17 mouse cellular contexts compared by ENCODE assay signal in genomic region chr1:74029669-74030068, GRCm38 (mm10).
DNase-seq lines count a peak whose midpoint lies in the region; ATAC-seq and TF ChIP-seq lines count a peak whose summit lies in the region.
"Had no signal": no experiment of that assay in that cellular context is flagged by ENCODE, and none has a peak within 500 bp of the region (broad histone marks: within the 10 kb centered on the region; RNA-seq: fewer than 3 reads in every experiment).

No protein-coding gene starts in this region.

- 0 out of 2 replicates have a peak, but pooled peaks cover 4% of the 10 kb centered on the region for H3K36me3 ChIP-seq in heart, embryonic 12.5 days
- H3K36me3 ChIP-seq in kidney, embryonic 14.5 days (ENCODE audit: control insufficient read depth, insufficient read depth, low read length) = no peaks in the 10 kb centered on the region
- H3K36me3 ChIP-seq in lung, postnatal 0 days (ENCODE audit: insufficient read depth, low read length) = peaks cover 4% of the 10 kb centered on the region; the same call in 1 of the 2 replicates

- no peak for DNase-seq in heart, adult 18-20 months
- no peak for DNase-seq in kidney, adult 8-10 months
- peak; percentile 61 for DNase-seq in lung, postnatal 0 days (ENCODE audit: low spot score)
- DNase-seq in lung, postnatal 25 days (ENCODE audit: low spot score) = no peak
- DNase-seq: adrenal gland, adult 2 months; B cell, adult 2 months; cerebellum, adult 9-11 months; layer of hippocampus, adult 9-11 months; lung, adult 2 months; right cerebral cortex, adult 18-20 months; thymus, adult 18-20 months had no signal

- 42% methylated on average over 3 of the region's 3 CpGs for WGBS in heart, embryonic 12.5 days
- 76% methylated on average over 3 of the region's 3 CpGs for WGBS in kidney, embryonic 14.5 days
- 51% methylated on average over 3 of the region's 3 CpGs for WGBS in lung, postnatal 0 days

- ATAC-seq in heart, embryonic 12.5 days (ENCODE audit: insufficient number of reproducible peaks, low FRiP score) = no peak
- no peak for ATAC-seq in kidney, embryonic 14.5 days (ENCODE audit: low FRiP score, low TSS enrichment)
- no peak for ATAC-seq in lung, postnatal 0 days
- no peak for ATAC-seq in frontal cortex, adult (ENCODE audit: low TSS enrichment)
- ATAC-seq in granulocyte monocyte progenitor cell, adult 5-6 weeks (replicated peaks; ENCODE audit: poor library complexity, severe bottlenecking) = no peak
- ATAC-seq: inflammation-experienced regulatory T-cells, adult 6 months had no signal

- H3K4me3 ChIP-seq in heart, embryonic 12.5 days = no peak overlapping the region
- H3K4me3 ChIP-seq in kidney, embryonic 14.5 days (ENCODE audit: low read length) = no peak overlapping the region
- H3K4me3 ChIP-seq in lung, postnatal 0 days (ENCODE audit: low read depth, low read length) = no peak overlapping the region

- H3K9ac ChIP-seq in heart, embryonic 12.5 days = peak overlapping the region; percentile 30; the same call in 1 of the 2 replicates
- no peak overlapping the region for H3K9ac ChIP-seq in kidney, embryonic 14.5 days (ENCODE audit: low read depth, low read length)
- no peak overlapping the region for H3K9ac ChIP-seq in lung, postnatal 0 days (replicated peaks; ENCODE audit: low read depth)

- no peak for TF ChIP-seq CTCF in lung, postnatal 0 days (IDR thresholded peaks at IDR 0.05)

- H3K9me3 ChIP-seq in heart, embryonic 12.5 days (replicated peaks) = no peaks in the 10 kb centered on the region
- H3K9me3 ChIP-seq in kidney, embryonic 14.5 days (ENCODE audit: control insufficient read depth, low read length) = no peaks in the 10 kb centered on the region
- H3K9me3 ChIP-seq in lung, postnatal 0 days (ENCODE audit: low read length) = no peaks in the 10 kb centered on the region

- no peak overlapping the region for H3K4me2 ChIP-seq in heart, embryonic 12.5 days
- H3K4me2 ChIP-seq in kidney, embryonic 14.5 days (replicated peaks; ENCODE audit: low read depth, low read length) = no peak overlapping the region
- H3K4me2 ChIP-seq in lung, postnatal 0 days (replicated peaks; ENCODE audit: low read depth, low read length) = peak overlapping the region; percentile 5; the same call in 1 of the 2 replicates
- H3K4me2 ChIP-seq: midbrain, embryonic 11.5 days had no signal

- TF ChIP-seq EP300 in lung, postnatal 0 days (IDR thresholded peaks at IDR 0.05) = peak; percentile 57

- no peaks in the 10 kb centered on the region for H3K27me3 ChIP-seq in heart, embryonic 12.5 days (replicated peaks)
- H3K27me3 ChIP-seq in kidney, embryonic 14.5 days (ENCODE audit: control insufficient read depth, insufficient read depth, low read length) = no peaks in the 10 kb centered on the region
- H3K27me3 ChIP-seq in lung, postnatal 0 days (replicated peaks; ENCODE audit: insufficient read depth, low read length) = no peaks in the 10 kb centered on the region

- peaks cover 99% of the 10 kb centered on the region for H3K4me1 ChIP-seq in heart, embryonic 12.5 days (replicated peaks)
- peaks cover 97% of the 10 kb centered on the region for H3K4me1 ChIP-seq in kidney, embryonic 14.5 days (ENCODE audit: control insufficient read depth, insufficient read depth, low read length)
- H3K4me1 ChIP-seq in lung, postnatal 0 days (ENCODE audit: insufficient read depth, low read depth, low read length) = peaks cover 94% of the 10 kb centered on the region

- H3K27ac ChIP-seq in heart, embryonic 12.5 days (ENCODE audit: poor library complexity, severe bottlenecking) = peak overlapping the region; percentile 94
- peak overlapping the region; percentile 43; the same call in 1 of the 2 replicates for H3K27ac ChIP-seq in kidney, embryonic 14.5 days (ENCODE audit: low read depth, low read length)
- H3K27ac ChIP-seq in lung, postnatal 0 days (ENCODE audit: low read length) = peak overlapping the region; percentile 97

Comparison
In these comparisons a context has a peak if more than half of its experiments do, and no peak if none do; other contexts are left out.
1. H3K27ac ChIP-seq: peak in every context shown above with its lines; median percentile 97 in lung, postnatal 0 days; 94 in heart, embryonic 12.5 days; 43 in kidney, embryonic 14.5 days.